Mouse (Mus musculus) neural tube, embryonic 14.5 days (tissue): Measurements from ENCODE around the gene Pigp. TPM values are rescaled to one million over a fixed set of nuclear protein-coding genes. Genes with fewer than 3 reads are reported as not detected.

ENCODE experiments used
- ATAC-seq: fragments of 200-750 bp; cut with Nextera tagmentation; 2 replicates; pipeline ENCODE4 v1.8.0; 2017; ENCODE audit warnings: low read depth, mild to moderate bottlenecking, moderate TSS enrichment, moderate library complexity
- H3K27ac ChIP-seq: fragments of 300-500 bp; sonication (generic); 2 replicates; pipeline ENCODE4 v1.5.1; 2014; ENCODE audit warnings: low read depth, mild to moderate bottlenecking, control low read depth, low read length, moderate library complexity, mixed read lengths
- H3K27me3 ChIP-seq: fragments of 300-500 bp; sonication (generic); 2 replicates; pipeline ENCODE4 v1.6.1; 2014; ENCODE audit warnings: low read length; ENCODE audit not compliant: control insufficient read depth, insufficient read depth
- H3K36me3 ChIP-seq: fragments of 300-500 bp; sonication (generic); 2 replicates; pipeline ENCODE4 v1.6.1; 2014; ENCODE audit warnings: low read length, mixed read lengths; ENCODE audit not compliant: control insufficient read depth, insufficient read depth
- H3K4me1 ChIP-seq: fragments of 300-500 bp; sonication (generic); 2 replicates; pipeline ENCODE4 v1.6.1; 2014; ENCODE audit warnings: low read length; ENCODE audit not compliant: control insufficient read depth, insufficient read depth
- H3K4me2 ChIP-seq: fragments of 300-500 bp; sonication (generic); 2 replicates; pipeline ENCODE4 v1.6.1; 2014; ENCODE audit warnings: mild to moderate bottlenecking, low read depth, low read length, control low read depth
- H3K4me3 ChIP-seq: fragments of 300-500 bp; sonication (generic); 2 replicates; pipeline ENCODE4 v1.5.1; 2014; ENCODE audit warnings: low read depth, low read length, control low read depth, mixed read lengths
- H3K9ac ChIP-seq: fragments of 300-500 bp; sonication (generic); replicated peaks from 2 replicates; pipeline ENCODE4 v1.6.1; 2014; ENCODE audit warnings: low read depth, mild to moderate bottlenecking, control low read depth, low read length, mixed read lengths
- H3K9me3 ChIP-seq: fragments of 300-500 bp; sonication (generic); 2 replicates; pipeline ENCODE4 v1.6.1; 2016; ENCODE audit warnings: low read length; ENCODE audit not compliant: control insufficient read depth
- WGBS: fragments of 180-500 bp; shearing (Covaris S2); extraction: QIAGEN DNeasy Blood & Tissue Kit; methylation state at CpG from one replicate; pipeline ENCODE4 v1.1.7; 2014; 5-methylcytosine and 5-hydroxymethylcytosine counted together
- polyA plus RNA-seq: library from polyadenylated mRNA; unstranded; fragments of >200 nt; fragmentation: Nextera tagmentation; extraction: Ambion mirVana; gene quantifications from 2 replicates; pipeline ENCODE4 v1.2.1, GENCODE M21; 2014

The Pigp gene
- polyA plus RNA-seq, 1 experiment from 2014 or later: 92.0 TPM

GRCm38 (mm10) chr16:94315215-94315614 is 56.4 kb downstream of the Pigp start:
- WGBS: 68% methylated on average over 1 of the region's 1 CpGs
- no peak for ATAC-seq
- no peaks in the 10 kb centered on the region for H3K36me3 ChIP-seq

GRCm38 (mm10) chr16:94314626-94315025 is 57.0 kb downstream of the Pigp start:
- Histone ChIP-seq H3K27me3 (no peaks in the 10 kb centered on the region), H3K9ac (no peak overlapping the region), H3K36me3 (no peaks in the 10 kb centered on the region), H3K27ac (no peak overlapping the region), H3K4me3 (no peak overlapping the region), H3K9me3 (no peaks in the 10 kb centered on the region), H3K4me1 (peaks cover 7% of the 10 kb centered on the region; the same call in 1 of the 2 replicates), H3K4me2 (no peak overlapping the region)
- 93% methylated on average over 5 of the region's 5 CpGs for WGBS
- ATAC-seq: no peak

More at GRCm38 (mm10) chr16:94315215-94315614, 56.4 kb downstream of the Pigp start:
- Histone ChIP-seq H3K4me1 (peaks cover 7% of the 10 kb centered on the region; the same call in 1 of the 2 replicates), H3K27ac (no peak overlapping the region), H3K4me2 (no peak overlapping the region), H3K27me3 (no peaks in the 10 kb centered on the region), H3K9me3 (no peaks in the 10 kb centered on the region), H3K4me3 (no peak overlapping the region), H3K9ac (no peak overlapping the region)

GRCm38 (mm10) chr16:94313229-94314030 is 58.2 kb downstream of the Pigp start, which contains the start of gene Hlcs:
Gene Hlcs, minus strand, starts transcription at chr16:94313571.
- Histone ChIP-seq H3K27ac (peak within 1 kb of the TSS; percentile 99), H3K4me3 (peak within 1 kb of the TSS; percentile 58), H3K4me1 (peaks cover 7% of the 10 kb centered on the region; the same call in 1 of the 2 replicates), H3K4me2 (peak within 1 kb of the TSS; percentile 72), H3K36me3 (no peaks in the 10 kb centered on the region), H3K9me3 (no peaks in the 10 kb centered on the region), H3K9ac (peak within 1 kb of the TSS; percentile 83), H3K27me3 (no peaks in the 10 kb centered on the region)
- ATAC-seq: peak; percentile 91
- under 1% methylated on average over 64 of the region's 64 CpGs for WGBS

DNA sequence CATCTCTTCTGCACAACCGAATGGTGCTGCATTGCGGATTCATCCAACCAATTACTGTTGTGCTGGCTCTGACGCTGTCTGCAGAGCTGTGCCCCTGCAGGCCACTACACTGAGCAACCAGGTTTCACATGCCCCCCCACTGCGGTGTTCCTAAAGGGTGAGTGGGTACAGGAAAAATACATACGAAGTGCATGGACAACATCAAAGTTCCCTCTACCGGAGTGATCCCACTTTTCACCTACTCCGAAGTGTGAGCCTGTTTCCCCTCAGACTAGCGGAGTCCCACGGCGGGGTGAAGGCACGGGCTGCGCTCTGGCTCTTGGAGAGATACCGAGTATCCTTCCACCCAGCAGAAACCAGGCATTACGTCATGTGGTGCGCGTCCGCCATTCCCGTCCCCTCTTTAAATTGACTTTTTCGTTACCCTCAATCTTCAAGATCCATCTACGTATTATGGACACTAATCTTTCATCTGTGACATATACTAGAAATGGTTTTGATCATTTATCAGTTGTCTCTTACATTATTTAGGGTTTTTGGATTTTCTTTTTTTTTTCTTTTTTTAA is 58.9 kb downstream of the Pigp start:
- no peaks in the 10 kb centered on the region for H3K27me3 ChIP-seq
- H3K4me3 ChIP-seq: peak overlapping the region; percentile 58
- WGBS: under 1% methylated on average over 20 of the region's 20 CpGs
- H3K9ac ChIP-seq: peak overlapping the region; percentile 78
- no peaks in the 10 kb centered on the region for H3K36me3 ChIP-seq
- peak; percentile 90 for ATAC-seq
- H3K27ac ChIP-seq: peak overlapping the region; percentile 99
- peaks cover 13% of the 10 kb centered on the region; the same call in 1 of the 2 replicates for H3K4me1 ChIP-seq
- H3K4me2 ChIP-seq: peak overlapping the region; percentile 72
- H3K9me3 ChIP-seq: no peaks in the 10 kb centered on the region

DNA sequence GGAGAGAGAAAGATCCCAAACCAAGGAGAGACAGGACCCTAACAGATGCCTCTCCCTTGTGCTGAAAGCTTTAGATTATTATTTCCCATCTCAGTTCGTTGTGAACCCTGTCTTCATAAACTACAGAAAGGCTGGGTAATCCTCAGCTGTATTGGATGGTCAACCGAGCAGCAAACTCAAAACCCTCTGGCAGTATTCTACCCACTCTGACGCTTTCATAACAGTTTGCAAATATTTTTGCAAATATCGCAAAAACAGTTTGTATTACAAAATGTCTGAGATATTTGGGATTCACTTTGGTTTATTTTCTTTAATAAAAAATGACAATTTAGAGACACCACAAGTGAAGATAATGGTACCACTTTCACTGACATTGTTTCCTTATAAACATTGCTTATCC is 59.7 kb downstream of the Pigp start:
- 56% methylated on average over 4 of the region's 4 CpGs for WGBS
- H3K4me2 ChIP-seq: peak overlapping the region; percentile 72

DNA sequence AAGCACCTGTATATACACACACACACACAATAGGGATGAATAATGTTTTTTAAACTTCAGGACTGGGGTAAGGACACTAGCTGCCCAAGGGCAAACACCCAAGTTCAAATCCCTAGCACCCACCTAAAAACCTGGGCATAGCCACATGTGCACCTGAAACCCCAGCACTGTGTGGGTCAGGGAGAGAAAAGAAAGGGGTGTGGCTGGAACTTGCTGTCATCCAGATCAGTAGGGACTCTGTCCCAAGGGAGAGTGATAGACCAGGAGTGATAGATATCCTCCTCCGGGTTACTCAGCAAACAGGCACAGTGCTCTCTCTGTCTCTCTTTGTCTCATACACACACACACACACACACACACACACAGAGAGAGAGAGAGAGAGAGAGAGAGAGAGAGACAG is 60.2 kb downstream of the Pigp start:
- Histone ChIP-seq H3K9ac (no peak overlapping the region; the same call in 1 of the 2 replicates), H3K36me3 (no peaks in the 10 kb centered on the region), H3K4me1 (peaks cover 17% of the 10 kb centered on the region; the same call in 1 of the 2 replicates), H3K9me3 (no peaks in the 10 kb centered on the region), H3K4me2 (peak overlapping the region; percentile 72), H3K27ac (peak overlapping the region; percentile 69; the same call in 1 of the 2 replicates), H3K27me3 (no peaks in the 10 kb centered on the region), H3K4me3 (no peak overlapping the region)
- WGBS: 39% methylated on average over 1 of the region's 1 CpGs
- no peak for ATAC-seq

More for the DNA sequence above, 59.7 kb downstream of the Pigp start:
- H3K9me3 ChIP-seq: no peaks in the 10 kb centered on the region
- no peaks in the 10 kb centered on the region for H3K36me3 ChIP-seq
- H3K9ac ChIP-seq: peak overlapping the region; percentile 78
- peak overlapping the region; percentile 99; the same call in 1 of the 2 replicates for H3K27ac ChIP-seq
- no peaks in the 10 kb centered on the region for H3K27me3 ChIP-seq
- no peak for ATAC-seq
- H3K4me3 ChIP-seq: peak overlapping the region; percentile 58
- H3K4me1 ChIP-seq: peaks cover 17% of the 10 kb centered on the region; the same call in 1 of the 2 replicates

DNA sequence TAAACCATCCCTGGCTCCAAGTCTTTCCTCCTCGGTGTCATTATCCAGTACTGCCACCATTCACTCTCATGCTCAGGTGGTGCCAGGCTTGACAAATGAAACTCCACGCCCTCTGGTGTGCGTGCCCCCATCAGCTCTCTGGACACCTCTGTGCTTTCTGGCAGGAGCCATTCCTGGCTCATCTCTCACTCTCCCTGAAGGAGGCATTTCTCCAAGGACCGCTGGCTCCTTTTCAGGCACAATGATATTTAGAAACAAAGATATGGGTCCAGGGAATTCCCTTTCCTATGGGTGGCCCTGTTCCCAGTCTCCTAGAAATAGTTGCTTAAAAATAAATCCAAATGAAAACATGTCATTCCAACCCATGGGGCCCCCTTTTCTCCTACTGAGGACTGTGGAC is 62.6 kb downstream of the Pigp start:
- ATAC-seq: no peak
- Histone ChIP-seq H3K9me3 (no peaks in the 10 kb centered on the region), H3K27ac (no peak overlapping the region), H3K4me3 (no peak overlapping the region), H3K4me2 (no peak overlapping the region), H3K9ac (no peak overlapping the region), H3K4me1 (peaks cover 17% of the 10 kb centered on the region; the same call in 1 of the 2 replicates), H3K36me3 (no peaks in the 10 kb centered on the region), H3K27me3 (no peaks in the 10 kb centered on the region)
- 88% methylated on average over 4 of the region's 4 CpGs for WGBS
